Mouse (Mus musculus) urinary bladder, postnatal 10 days (tissue): ENCODE results near the gene Dbn1.
A peak's percentile ranks its signal among the peaks of the same experiment; 100 is the strongest.

ENCODE experiments used
- DNase-seq: peaks from one replicate; pipeline ENCODE4 v3.0.0; 2022; ENCODE audit warnings: low spot score

Dbn1 gene

GRCm38 (mm10) chr13:55487578-55488498 is at the start of gene Dbn1:
TSS of gene Dbn1 (minus strand) at chr13:55488111.
- DNase-seq, result no peak

GRCm38 (mm10) chr13:55536194-55537175 is 48.6 kb upstream of the Dbn1 start, which contains the start of gene Ddx41:
TSS of gene Ddx41 (minus strand) at chr13:55536658.
- peak; percentile 92 for DNase-seq

- no peak for DNase-seq
These were observed 47.9 kb upstream of the Dbn1 start for GRCm38 (mm10) chr13:55535796-55536193.

GRCm38 (mm10) chr13:55535191-55535590 is 47.3 kb upstream of the Dbn1 start:
- no peak for DNase-seq

GRCm38 (mm10) chr13:55529198-55529915 is 41.4 kb upstream of the Dbn1 start, which contains the start of gene Dok3:
TSS of gene Dok3 (minus strand) at chr13:55529296.
- no peak for DNase-seq

GRCm38 (mm10) chr13:55527834-55528772 is 40.2 kb upstream of the Dbn1 start:
- DNase-seq, result no peak

DNA sequence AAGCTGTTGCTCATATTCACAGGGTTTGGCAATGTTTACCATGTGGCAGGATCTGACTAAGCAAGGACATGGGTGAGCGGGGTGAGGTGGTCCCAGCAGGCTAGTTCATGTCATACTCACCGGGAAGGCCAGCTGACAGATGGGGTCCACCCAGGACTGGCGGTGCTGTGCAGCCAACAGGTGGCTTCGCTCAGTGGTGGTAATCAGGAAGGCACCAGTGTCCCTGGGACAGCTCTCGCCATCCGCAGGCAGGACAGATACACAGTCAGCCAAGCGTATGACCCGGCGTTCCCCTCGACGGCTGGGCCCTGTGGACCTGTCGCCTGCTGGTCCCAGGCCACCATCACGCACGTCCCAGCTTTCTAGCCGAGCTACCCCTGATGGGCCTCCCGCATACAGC is 39.3 kb upstream of the Dbn1 start:
- no peak for DNase-seq

- no peak for DNase-seq
These were observed 38.0 kb upstream of the Dbn1 start for GRCm38 (mm10) chr13:55525733-55526553.

DNA sequence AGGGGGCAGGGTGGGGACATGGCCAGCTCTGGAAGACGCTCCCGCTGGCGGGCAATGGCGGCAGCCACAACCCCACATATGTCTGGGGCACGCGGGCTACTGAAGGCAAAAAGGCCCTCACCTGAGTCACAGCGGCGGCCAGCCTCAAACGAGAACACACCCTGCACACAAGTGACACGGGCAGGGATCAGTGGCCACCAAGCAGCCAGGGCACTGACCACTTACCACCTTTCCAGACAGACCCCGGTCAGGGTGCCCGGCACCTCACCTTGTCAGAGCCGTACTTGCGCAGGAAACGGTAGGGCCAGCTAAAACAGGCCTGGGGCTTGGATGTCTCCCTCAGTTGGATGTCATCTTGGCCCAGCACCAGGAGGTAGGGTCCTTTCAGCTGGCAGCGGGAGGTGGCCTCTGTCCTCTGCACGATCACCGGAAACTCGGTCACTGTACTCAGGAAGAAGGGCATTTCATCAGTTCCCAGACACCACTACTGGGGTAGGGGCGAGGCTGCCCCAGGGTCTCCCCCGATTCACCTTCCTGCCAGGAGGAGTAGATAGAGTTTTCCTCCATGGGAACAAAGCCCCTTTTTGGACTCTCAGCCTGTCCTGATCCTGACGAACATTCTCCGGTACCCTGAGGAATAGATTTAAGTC is 36.2 kb upstream of the Dbn1 start:
- no peak for DNase-seq

- no peak for DNase-seq
These were observed 35.4 kb upstream of the Dbn1 start for GRCm38 (mm10) chr13:55523278-55523677.

DNA sequence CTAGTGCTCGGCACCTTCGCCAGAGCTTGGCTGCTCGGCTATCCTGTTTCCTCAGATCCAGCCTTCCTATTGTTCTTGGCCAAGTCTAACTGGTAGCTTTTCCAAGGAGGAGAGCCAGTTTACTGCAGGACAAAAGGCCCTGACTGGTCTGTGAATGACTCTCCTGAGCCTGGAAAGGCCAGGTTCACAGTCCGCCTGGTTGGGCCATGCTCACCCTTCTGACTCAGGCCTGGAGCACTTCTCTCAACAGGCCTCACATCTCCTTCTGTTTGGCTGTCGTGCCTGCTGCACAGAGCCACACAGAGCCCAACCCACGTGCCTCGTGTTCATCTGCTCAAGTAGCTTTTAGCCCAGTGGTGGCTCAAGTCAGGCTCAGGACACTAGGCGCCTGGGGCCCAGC is 34.8 kb upstream of the Dbn1 start:
- DNase-seq, result no peak

DNA sequence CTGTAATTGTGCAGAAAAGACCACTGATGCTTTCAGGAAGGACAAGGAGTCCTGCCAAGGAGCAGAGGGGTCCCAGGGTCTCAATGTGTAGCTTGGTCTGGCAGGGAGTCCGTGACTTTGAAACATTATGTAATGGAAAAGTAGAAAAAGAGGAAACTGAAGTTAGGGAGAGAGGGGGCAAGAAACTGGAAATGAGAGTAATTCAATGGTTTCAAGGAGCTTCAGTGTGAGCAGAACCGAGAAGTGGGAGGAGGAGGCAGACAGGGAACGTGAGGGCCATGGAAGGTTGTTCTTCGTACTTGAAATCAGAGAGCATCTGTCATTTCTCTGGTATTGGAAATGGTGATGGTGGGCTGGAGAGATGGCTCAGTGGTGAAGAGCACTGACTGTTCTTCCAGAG is 31.7 kb upstream of the Dbn1 start:
- DNase-seq, result no peak

GRCm38 (mm10) chr13:55516955-55517354 is 29.0 kb upstream of the Dbn1 start:
- peak; percentile 63 for DNase-seq

GRCm38 (mm10) chr13:55513828-55514227 is 25.9 kb upstream of the Dbn1 start:
- DNase-seq, result no peak

- DNase-seq, result peak; percentile 76
These were observed 25.3 kb upstream of the Dbn1 start, which contains the start of gene Pdlim7 for GRCm38 (mm10) chr13:55513111-55513748. TSS of gene Pdlim7 (minus strand) at chr13:55513676.

- no peak for DNase-seq
These were observed 24.6 kb upstream of the Dbn1 start for GRCm38 (mm10) chr13:55512379-55513031.

GRCm38 (mm10) chr13:55511492-55511861 is 23.6 kb upstream of the Dbn1 start:
- no peak for DNase-seq
